Mouse (Mus musculus) mouse trophoblast stem cell (cell line): ENCODE results near the gene Zfp507.

Experiments used
- in situ Hi-C, 2 experiments: fragments of 300-500 bp; cut with MseI, MboI; formaldehyde crosslinking; loops; 2 replicates in 1 of 2; 3 replicates in 1 of 2; pipeline ENCODE4 v1.15.1; 2025

The Zfp507 gene

DNA sequence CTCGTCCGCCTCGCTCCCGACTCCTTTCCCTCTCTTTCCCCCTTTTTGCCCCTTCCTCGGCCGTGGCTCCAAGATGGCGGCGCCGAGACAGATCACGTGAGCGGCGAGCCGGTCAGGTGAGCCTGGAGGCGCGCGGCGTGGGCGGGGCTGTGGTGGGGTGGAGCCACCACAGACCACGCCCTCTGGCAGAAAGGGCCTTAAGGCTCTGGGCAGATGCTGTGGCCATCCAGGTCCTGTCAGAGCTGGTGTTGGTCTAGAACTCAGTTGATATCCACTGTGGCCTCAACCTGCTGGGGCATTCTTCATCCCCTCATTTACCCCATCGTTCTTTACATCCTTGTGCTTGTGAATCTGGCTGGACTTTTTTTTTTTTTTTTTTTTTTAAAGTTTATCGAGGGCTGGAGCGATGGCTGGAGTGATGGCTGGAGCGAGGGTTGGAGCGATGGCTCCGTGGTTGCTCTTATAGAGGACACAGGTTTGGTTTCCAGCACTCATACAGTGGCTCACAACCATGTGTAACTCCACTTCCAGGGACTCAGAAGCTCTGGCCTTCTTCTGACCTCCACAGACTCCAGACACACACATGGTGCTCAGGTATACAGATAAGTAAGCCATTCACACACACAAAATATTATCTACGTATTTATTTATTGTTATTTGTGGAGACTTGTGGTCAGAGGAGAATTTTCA, at the start of gene Zfp507:
Gene Zfp507, minus strand, starts transcription at position 98 of the 690 bp plus-strand sequence.
- in situ Hi-C loops = no loop called here

DNA sequence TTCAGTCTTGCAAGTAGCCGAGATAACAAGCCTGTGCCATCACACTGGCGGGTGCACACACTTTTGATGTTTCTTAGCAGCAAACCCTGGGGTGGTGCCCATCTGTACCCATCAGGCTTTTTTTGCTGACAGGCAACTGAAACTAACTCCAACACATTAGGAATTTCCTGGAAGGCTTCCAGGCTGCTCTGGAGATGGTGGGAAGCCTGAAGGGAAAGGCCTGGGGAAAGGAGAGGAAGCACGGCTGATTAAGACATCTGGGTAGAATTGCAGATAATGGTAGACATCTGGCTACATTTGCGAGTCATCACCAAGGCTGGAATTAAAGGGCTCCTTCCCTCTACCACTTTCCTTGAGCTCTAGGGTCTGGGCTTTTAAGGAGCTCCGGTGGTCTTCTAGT, 47.6 kb upstream of the Zfp507 start:
- in situ Hi-C loops = no loop called here

DNA sequence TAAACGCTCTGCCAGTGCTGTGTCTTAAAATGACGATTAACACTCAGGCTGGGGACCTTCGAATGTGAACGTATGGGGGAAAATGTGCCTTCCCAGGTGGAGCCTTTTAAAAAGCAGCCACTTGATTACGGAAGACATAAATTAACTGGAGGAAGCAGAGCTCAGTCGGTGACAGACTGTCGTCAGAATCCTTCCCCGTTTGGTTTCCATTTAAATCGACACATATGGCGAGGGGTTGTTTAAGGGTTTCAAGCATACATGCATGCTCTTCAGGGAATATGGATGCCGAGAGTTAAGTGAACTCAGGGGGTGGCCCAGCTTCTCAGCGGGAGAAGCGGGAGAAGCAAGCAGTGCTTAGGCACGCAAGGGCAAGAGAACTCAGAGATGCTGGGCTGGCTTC, 45.7 kb upstream of the Zfp507 start:
- in situ Hi-C loops = no loop called here

DNA sequence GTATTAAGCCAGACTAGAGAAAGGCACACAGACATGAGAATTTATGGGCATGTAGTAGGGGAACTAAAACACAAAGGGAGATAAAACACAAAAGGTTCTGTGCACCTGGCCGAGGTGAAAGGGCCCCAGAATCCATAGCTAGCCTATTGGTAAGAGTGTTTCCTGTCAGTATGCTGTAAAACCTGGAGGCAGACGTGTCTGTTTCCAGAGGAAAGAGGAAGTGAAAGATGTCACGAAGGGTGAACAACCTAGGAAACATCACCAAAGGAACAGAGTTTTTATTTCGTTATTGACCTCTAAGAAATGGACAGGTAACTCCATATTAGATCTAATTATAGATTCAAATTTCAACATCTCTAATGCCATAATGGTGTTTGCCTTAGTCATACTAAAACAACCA, 37.7 kb upstream of the Zfp507 start:
- in situ Hi-C loops = no loop called here

DNA sequence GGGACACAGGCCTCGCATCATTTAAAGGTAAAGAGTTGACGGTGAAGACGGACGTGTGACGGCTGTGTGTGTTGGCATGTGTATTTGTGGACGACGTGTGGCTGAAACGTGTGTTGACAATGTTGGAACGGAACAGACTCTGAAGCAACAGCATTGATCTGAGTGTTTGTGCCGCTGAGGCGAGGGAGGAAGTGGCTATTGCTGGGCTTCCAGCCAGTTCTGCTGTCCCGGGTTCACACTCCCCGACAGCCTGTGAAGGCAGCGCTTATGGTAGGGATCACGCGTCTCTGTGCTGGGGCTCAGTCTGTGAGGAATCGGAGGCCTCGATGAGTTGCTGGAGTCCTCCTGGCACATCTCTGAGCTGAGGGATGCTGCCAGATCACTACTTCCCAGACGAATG, 34.0 kb upstream of the Zfp507 start:
- in situ Hi-C loops = no loop called here

DNA sequence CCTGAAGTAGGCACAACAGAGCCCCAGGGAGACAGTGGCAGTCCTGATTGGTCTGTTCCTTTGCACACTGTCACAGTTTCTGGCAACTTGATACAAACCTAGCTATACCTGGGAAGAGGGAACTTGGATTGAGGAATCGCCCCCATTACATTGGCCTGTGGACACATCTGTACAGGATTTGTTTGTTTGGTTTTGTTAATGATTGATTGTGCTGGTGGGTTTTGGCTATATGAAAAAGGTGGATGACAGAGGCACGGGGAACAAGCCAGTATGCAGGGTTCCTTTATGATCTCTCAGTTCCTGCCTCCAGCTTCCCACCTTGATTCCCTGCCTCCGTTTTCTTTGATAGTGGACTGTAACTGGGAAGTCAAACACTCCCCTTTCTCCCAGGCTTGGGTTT, 33.6 kb upstream of the Zfp507 start:
- in situ Hi-C loops = no loop called here

DNA sequence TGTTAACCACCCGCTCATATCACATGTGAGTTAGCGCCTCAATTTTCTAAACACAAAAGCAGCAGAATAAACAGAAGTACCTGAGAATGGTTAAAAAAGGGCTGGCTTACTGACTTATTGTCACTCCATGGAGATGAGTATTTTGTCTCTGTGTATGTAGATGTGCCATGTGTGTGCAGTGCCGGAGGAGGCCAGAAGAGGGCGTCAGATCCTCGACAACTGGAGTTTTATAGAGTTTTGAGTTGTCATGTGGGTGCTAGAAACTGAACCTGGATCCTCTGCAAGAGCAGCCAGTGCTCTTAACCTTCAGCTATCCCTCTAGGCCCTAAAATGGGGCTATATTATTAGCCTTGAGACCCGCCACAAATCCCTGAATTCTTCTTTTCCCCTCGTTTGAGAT, 27.3 kb upstream of the Zfp507 start:
- in situ Hi-C loops = no loop called here

DNA sequence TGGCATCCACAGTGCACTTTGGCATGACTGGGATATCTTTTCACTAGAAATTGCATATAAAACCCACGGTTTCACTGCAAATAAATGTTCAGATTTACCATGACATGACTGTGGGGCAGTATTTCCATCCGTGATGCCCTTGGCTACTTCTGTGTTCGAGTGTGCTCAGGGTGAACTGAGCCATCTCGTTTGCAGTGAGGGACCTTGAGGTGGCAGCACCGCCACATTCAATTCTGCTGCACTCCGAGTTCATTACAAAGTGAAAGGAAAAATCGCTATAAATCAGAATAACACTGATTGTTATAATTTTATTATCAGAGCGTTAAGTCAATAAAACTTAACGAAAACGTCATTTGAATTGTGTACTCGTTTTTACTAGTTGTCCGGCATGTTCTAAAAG, 21.1 kb upstream of the Zfp507 start:
- in situ Hi-C loops = no loop called here

DNA sequence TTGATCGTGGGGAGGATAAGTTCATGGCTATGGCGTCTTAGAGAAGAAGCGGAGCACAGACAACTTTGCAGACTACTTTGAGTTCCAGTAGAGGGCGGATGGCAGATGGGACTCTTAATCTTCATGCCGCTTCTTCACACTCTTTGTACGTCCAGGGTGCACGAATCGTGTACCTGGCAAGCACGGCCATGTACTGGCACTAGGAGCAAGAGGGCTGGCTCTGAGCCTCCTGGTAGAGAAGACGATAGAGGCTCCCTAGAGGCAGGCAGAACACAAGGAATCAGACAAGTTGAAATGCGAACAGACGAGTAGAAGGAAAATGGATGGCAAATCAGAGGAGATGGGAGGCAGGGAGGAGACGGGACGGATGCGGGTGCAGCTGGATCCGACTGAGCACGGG, 19.5 kb upstream of the Zfp507 start:
- in situ Hi-C loops = no loop called here

DNA sequence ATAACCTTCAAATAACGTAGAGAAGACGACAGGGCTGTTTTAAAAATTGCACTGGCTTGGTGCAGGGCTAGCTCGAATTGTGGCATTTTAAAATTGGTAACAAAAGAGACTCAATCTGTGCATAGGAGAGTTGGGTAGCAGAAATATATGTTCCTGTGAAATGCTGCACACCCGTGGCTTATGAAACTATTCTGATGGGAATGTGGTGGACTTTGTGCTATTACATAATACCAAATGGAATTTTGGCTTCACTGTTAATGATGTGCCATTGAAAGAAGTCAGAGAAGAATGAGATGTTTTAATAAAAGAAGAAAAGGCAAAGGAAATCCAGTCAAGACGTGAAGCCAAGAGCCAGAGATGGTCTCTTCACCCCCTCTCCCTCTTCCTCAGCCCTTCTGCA, 18.6 kb upstream of the Zfp507 start:
- in situ Hi-C loops = no loop called here

DNA sequence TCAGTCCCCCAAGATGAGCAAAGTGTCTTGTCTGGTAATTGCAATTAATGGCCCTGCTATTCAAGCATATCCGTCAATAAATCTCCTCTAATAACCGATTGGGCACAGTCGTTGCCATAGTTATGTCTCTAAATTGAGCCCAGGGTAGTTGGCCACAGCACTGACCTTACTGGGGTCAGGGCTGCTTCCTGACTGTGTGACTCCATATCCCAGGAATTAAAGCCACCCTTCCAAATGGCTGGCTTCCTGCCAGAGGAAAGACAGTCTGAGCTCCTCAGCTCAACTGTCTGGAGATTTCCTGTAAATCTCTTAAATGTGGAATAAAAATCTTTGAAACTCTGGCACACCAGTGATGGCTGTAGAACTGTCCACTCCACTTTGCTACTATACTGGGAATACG, 16.7 kb upstream of the Zfp507 start:
- in situ Hi-C loops = no loop called here

DNA sequence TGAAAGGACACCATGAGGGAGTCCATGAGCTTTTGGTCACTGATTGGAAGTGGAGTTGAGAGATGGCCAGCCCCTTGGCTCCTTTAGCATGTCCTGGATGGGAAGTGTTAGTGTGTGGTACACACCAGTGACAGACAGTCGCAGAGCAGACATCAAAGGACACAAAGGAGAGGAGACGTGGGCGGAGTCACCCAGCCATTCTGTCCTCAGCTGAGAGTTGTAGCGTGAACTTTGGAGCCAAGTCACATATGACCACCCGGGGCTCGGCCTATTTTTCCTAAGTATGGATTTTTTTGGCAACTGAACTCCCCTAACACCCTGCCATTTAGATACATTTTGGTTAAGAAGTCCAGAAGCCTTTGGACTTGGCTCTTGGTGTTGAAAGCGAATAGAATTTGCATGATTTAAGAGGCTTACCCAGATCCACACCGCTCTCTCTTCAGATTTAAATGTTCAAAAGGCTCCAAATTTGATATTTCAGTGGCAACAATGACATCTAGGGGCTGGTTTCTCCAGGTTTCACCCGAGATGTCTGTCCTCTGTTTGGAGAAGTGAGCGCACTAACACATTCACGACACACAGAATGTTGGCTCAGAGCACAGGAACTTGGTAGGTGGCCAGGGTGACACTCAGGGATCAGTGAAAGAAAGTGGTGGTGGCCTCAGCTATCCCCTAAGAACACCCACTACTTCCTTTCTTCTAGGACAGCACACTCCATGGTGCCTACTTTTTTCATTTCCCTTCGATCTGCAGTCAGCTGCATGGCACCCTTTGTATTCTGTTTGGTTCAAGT, 12.2 kb upstream of the Zfp507 start:
- in situ Hi-C loops = no loop called here

DNA sequence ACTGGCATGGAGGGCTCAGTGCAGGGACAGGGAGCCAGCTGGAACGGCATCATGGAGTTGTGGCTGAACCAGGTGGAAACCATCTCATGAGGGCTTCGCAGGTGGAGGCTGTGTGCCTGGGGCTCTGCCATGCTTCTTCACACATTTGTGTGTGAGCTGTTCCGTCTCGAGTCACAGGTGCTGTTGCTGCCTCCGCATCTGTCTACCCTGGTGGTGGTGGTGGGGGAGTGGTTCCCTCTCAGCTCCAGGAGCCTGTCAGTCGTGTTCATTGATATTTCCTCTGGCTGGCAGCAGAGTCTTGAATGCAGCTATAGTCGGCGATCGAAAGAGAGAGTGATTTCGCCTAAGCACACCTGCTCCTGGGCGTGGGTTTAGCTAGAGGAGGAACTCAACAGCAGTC, 10.5 kb upstream of the Zfp507 start:
- in situ Hi-C loops = no loop called here

DNA sequence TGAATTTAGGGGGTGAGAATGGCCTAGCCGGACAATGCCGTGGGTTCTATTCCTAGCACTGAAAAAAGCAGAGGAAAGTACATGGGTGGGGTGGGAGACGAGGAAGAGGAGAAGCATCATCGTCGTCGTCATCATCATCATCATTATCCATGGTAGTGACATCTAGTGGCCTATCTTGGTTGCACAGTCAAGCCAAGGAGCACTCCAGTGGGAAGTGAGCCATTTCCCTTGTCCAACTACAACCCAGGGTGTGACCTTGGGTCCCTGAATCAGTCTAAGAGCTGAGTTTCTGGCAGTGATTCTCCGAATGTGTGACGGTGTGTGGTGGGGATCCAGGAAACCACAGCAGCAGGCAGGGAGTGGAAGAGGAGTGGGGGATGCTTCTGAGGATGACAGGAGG, 7.9 kb upstream of the Zfp507 start:
- in situ Hi-C loops = no loop called here

DNA sequence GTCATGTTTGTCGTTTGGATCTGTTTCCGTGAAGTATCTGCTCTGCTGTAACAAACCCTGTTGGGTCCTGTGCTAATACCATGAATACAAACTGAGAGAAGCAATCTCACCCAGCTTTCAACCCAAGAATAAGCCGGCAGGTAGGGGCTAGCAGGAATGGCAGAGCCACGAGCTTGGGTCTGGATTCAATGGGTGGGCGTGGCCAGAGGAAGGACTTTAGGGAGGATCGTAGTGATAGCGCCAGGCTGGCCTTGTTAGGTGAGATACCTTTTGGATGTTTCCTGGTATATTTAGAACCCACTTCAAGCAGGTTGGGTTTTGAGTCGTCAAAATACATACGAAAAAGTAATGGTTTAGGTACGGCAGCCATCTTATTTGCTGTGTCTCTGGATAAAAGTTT, 1.4 kb upstream of the Zfp507 start:
- in situ Hi-C loops = no loop called here

DNA sequence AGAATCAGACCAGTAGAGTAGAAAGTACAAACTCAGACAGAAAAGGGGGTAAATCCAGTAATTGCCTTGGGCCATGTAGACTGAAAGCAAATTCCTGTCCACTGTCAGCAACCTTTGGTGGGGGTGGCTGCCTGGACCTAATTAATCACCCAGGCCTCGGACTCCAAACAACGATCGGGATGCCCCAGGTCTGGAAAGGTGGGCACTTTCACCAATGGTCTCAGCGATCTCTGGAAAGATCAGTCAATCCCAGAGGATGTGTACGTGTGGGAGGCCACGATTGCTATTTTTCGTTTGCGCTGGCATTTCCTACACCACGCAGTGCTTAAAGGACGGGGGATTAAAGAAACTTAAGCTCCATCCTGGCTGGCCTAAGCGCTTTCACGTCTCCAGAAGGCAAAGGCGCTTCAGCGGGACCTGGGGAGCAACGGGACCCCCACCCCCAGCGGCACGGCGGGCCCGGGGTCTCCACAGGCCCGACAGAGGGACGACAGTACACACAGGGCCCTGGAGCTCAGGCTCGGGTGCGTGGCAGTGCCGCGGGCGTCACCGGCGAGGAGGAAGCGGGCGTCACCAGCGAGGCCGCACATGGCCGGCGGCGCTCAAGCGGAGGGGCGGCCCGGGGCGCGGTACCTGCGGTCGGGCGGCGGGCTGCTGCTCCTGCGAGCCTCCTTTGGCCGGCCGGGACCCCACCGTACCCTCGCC, 450 bp downstream of the Zfp507 start:
- in situ Hi-C loops = no loop called here

DNA sequence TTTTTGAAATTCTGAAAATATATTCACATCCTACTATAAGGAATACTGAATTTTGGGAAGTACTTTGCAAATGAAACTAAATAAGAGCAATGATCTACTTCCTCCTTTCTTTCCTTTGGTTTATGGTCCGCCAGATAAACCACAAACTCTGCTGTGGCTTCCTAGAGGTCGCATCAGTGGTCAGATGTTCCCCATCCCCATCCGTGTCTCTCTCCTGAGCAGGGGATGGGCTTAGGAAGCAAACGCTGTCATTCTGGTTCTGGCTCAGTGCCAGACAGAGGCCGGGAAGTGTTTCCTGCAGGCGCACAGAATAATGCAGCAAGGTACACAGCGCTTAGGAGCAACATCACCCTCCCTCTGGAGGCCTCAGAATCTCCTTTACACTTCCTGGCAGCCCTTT, 6.7 kb downstream of the Zfp507 start:
- in situ Hi-C loops = no loop called here

DNA sequence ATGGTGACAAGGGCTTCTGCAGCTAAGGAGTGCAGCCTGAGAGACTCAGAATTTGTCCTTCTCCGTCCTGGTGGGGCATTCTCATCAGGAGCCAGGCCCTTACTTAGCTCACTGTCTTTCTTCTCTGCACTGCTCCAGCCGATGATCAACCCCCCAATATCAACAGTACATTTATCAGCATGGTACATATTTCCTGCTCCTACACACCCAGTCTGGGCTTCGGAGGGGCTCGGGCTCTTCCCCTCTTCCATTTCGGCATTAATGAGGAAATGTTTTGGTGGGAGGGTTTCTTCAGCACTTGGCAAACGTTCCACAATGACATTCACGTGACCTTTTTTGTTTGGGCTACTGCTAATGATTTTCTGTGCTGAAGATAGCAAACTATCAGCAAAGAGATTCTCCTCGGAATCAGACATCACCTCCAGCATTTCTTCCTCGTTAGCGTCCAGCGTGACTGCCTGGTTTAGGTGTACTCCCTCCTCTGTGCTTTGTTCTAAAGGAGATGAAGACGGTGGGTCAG, 8.6 kb downstream of the Zfp507 start:
- in situ Hi-C loops = no loop called here

DNA sequence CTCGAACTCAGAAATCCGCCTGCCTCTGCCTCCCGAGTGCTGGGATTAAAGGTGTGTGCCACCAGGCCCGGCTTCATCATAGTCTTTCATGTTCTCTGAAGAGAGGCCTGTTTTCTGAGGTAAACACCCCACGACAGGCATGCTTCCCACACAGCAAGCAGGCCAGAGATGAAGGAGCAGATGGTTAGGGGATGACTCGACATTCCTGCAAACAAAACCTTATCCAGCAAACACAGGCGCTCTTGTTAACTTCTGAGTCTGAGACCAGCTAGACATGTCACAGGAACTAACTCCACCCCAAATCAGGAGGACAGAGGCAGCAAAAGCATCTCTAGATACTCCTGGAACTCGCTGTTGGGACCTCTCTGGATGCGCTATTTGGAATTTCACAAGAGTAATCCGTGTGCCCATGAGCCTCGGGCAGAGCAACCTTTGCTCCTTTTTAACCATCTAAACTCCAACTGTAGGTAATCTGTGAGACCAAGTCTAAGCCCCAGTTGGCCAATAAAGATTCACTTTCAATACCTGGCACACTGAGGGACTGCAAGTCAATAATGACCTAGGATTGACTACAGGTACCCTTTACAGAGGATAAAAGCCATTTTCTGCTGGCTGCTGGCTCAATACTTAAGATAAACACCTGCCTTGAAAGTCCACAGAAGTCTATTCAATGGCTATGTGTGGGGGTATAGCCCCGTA, 10.5 kb downstream of the Zfp507 start:
- in situ Hi-C loops = no loop called here

DNA sequence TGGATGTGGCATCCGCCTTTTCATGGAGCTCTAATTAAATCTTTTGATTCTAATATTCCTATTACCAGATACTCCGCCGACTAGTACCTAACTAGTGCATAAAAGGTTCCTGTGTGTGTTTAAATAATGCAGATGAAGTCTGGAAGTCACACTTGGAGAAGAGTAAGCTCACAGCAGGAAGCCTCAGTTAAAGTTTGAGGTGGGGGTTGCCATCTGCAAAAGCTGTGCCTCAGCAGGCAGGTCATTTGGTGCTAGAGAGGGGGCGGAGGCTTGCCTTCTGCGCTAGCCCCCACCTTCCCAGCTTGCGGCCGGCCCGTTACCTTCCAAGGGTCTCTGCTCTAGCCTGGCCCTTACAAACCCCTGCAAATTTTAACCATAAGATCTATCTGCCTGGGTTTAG, 11.9 kb downstream of the Zfp507 start:
- in situ Hi-C loops = no loop called here

DNA sequence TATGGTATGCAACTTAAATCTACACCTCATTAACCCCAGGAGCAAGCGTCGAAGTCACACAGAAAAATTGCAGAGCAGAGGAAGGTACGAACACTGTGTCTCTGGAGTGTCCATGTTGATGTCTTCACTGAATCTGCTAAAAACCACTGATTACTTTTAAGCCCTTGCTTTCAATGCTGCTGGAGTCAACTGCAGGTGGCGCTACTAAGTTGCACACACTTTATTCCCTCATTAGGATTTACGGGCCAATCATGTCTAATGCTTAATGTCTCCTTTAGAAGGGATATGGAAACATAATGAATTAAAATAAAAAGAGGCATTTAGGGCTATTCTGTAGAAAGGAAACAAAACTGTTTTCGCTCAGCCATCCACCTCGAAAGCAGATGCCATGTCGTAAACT, 12.6 kb downstream of the Zfp507 start:
- in situ Hi-C loops = no loop called here

DNA sequence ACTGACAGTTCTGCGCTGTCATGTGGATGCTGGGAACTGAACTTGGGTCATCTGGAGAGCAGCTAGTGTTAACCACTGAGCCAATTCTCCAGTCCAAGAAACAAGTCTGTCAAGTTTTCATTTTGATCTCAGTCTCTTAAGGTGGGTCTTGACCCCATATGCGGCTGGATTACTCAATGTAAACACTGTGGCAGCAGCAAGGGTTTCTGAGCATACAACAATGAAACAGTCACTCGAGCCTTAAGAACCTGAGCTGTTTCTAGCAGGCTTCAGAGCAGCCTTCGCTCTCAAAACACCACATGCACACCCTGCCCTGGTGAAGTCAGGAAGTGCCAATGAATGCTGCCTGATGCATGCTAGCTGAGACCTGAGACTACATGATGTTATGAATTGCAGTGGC, 17.2 kb downstream of the Zfp507 start:
- in situ Hi-C loops = no loop called here
